Mouse (Mus musculus) lung, embryonic 15.5 days (tissue): Measurements from ENCODE around the gene Sphk1. TPM values are rescaled to one million over a fixed set of nuclear protein-coding genes. Genes with fewer than 3 reads are reported as not detected.

Source experiments
- ATAC-seq: fragments of 200-750 bp; cut with Nextera tagmentation; 2 replicates; pipeline ENCODE4 v1.8.0; 2017; ENCODE audit warnings: moderate number of reproducible peaks, borderline replicate concordance; ENCODE audit not compliant: low FRiP score, low TSS enrichment; ENCODE audit errors: extremely low read depth
- H3K27ac ChIP-seq: fragments of 300-500 bp; sonication (generic); 2 replicates; pipeline ENCODE4 v1.5.1; 2015; ENCODE audit warnings: moderate library complexity, mild to moderate bottlenecking, inconsistent platforms
- H3K27me3 ChIP-seq: fragments of 300-500 bp; sonication (generic); 2 replicates; pipeline ENCODE4 v1.6.1; 2015; ENCODE audit warnings: inconsistent platforms
- H3K36me3 ChIP-seq: fragments of 300-500 bp; sonication (generic); 2 replicates; pipeline ENCODE4 v1.6.1; 2015; ENCODE audit warnings: inconsistent platforms
- H3K4me1 ChIP-seq: fragments of 300-500 bp; sonication (generic); 2 replicates; pipeline ENCODE4 v1.6.1; 2015; ENCODE audit warnings: inconsistent platforms
- H3K4me2 ChIP-seq: fragments of 300-500 bp; sonication (generic); 2 replicates; pipeline ENCODE4 v1.6.1; 2015; ENCODE audit warnings: inconsistent platforms, mild to moderate bottlenecking, moderate library complexity
- H3K4me3 ChIP-seq: fragments of 300-500 bp; sonication (generic); 2 replicates; pipeline ENCODE4 v1.5.1; 2015; ENCODE audit warnings: mild to moderate bottlenecking, inconsistent platforms
- H3K9ac ChIP-seq: fragments of 300-500 bp; sonication (generic); 2 replicates; pipeline ENCODE4 v1.6.1; 2015; ENCODE audit warnings: inconsistent platforms
- H3K9me3 ChIP-seq: fragments of 300-500 bp; sonication (generic); 2 replicates; pipeline ENCODE4 v1.6.1; 2016; ENCODE audit warnings: inconsistent platforms
- WGBS: fragments of 180-500 bp; shearing (Covaris S2); methylation state at CpG from one replicate; pipeline ENCODE4 v1.1.7; 2015; 5-methylcytosine and 5-hydroxymethylcytosine counted together
- polyA plus RNA-seq: library from polyadenylated mRNA; unstranded; fragments of >200 nt; fragmentation: Nextera tagmentation; extraction: Ambion mirVana; gene quantifications from 2 replicates; pipeline ENCODE4 v1.2.1, GENCODE M21; 2015

The Sphk1 gene
- polyA plus RNA-seq, 1 experiment from 2014 or later: 6.9 TPM

DNA sequence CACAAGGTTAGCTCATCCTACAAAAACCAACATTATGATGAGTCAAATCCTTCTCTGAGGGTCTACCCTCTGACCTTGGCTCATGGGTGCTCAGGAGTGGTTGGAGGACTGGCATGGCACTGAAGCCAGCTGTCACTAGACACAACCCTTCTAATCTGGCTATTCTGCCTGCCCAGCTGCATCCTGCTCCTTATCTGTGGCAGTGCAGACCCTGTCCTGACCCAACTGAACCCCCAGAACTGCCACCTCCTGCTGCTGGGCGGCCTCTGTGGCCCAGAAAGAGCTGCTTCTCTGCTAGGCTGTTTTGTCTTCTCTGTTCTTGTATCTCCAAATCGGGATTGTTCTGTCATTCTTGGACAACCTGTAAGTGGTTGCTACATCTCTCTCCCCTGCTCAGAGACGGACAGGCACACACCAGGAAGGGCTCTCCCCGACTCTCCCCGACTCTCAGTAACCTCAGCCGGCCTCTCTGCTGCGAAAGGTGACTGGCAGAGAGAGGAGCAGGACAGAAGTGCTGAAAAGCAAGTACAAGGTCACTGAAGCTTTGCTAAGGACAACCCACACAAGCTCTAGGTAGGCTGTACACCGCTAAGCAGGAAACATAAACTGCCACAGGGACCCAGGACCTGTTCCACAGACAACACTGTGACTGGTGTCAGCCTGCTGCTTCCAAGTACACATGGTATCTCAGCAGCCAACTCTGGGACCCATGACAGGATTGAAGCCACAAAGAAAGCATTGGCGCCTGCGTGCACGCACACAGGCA is 18.7 kb downstream of the Sphk1 start:
- H3K27ac ChIP-seq: no peak overlapping the region
- peaks cover 34% of the 10 kb centered on the region for H3K4me1 ChIP-seq
- no peak overlapping the region for H3K9ac ChIP-seq

DNA sequence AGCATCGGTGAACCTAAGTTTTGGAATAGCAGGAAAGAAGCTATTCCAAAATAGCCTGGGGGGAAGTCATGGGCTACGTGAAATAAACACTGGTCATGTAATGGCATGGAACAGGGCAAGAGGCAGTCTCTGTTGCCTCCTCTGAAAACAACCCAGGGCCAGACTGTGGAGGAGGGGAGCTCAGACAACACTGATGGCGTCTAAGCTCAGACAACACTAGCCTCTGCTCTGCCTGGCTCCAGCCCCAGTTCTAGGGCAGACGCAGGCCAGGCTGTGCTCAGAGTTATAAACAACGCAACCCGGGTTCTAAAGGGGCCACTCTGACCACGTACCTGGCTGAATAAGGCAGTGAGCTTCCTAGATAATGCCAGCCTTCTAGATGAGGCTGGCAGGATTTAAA is 20.0 kb downstream of the Sphk1 start:
- H3K27ac ChIP-seq: peak overlapping the region; percentile 79
- WGBS: 37% methylated on average over 7 of the region's 7 CpGs
- H3K36me3 ChIP-seq: peaks cover 10% of the 10 kb centered on the region
- H3K4me2 ChIP-seq: peak overlapping the region; percentile 11; the same call in 1 of the 2 replicates
- H3K4me1 ChIP-seq: peaks cover 42% of the 10 kb centered on the region
- no peaks in the 10 kb centered on the region for H3K9me3 ChIP-seq
- no peak overlapping the region for H3K4me3 ChIP-seq
- ATAC-seq: peak; percentile 71; the same call in 1 of the 2 replicates
- no peak overlapping the region for H3K9ac ChIP-seq
- H3K27me3 ChIP-seq: no peaks in the 10 kb centered on the region

More for the DNA sequence above, 18.7 kb downstream of the Sphk1 start:
- WGBS: 77% methylated on average over 11 of the region's 11 CpGs
- no peak for ATAC-seq
- Histone ChIP-seq H3K36me3 (peaks cover 22% of the 10 kb centered on the region), H3K9me3 (no peaks in the 10 kb centered on the region), H3K4me3 (no peak overlapping the region), H3K4me2 (no peak overlapping the region), H3K27me3 (no peaks in the 10 kb centered on the region)

DNA sequence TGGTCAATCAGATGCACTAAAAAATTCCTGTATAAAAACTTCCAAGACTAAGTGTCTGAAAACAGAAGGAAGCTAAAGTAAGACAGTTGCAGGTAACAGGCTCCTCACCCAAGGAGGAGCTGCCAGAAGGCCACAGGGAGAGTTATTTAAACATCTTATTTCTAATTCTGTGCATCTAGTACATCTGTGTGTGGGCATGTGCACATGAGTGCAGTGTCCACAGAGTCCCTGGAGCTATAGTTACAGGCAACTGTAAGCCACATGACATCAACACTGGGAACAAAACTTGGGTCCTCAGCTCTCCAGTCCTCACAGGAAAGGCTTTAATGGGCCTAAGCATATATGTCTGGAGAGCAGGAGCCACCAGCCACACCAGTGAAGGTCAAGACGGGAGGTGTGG is 21.5 kb downstream of the Sphk1 start:
- Histone ChIP-seq H3K9ac (no peak overlapping the region), H3K9me3 (no peaks in the 10 kb centered on the region), H3K27me3 (no peaks in the 10 kb centered on the region), H3K4me1 (peaks cover 48% of the 10 kb centered on the region), H3K4me2 (no peak overlapping the region), H3K27ac (no peak overlapping the region), H3K36me3 (no peaks in the 10 kb centered on the region), H3K4me3 (no peak overlapping the region)
- 78% methylated on average over 1 of the region's 1 CpGs for WGBS
- ATAC-seq: no peak

DNA sequence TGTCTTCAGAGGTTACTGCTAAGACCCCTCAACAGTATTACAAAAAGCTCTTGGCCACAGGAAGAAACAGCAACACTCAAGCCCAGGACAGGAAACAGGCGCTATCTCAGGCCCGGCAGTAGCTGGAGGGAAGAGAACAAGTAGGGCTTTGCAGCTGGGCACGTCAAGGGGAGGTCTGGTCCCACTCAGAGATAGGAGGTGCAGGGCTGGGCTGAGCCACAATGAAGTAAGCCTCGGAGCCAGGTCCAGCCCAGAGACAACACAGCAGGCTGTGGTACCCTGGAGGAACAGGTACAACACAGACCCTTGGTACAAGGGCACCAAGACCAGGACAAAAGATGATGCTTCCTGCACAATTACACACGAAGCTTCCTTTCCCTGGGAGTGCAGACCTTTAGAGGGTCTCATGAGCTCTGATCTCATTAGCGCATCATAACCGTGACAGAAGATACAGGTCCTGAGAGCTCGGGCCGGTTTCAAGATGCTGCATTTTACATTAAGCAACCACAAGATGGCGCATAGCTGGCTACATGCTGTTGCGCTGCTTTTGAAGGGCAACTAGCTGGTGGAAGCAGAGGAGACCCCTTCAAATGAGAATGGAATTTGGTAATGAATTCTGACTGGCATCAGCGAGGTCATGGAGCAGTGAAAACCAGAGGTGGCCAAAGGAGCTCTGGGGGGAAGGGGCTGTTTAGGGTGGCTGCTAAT is 23.6 kb downstream of the Sphk1 start:
- Histone ChIP-seq H3K4me2 (no peak overlapping the region), H3K9ac (no peak overlapping the region), H3K9me3 (no peaks in the 10 kb centered on the region), H3K27ac (no peak overlapping the region), H3K36me3 (no peaks in the 10 kb centered on the region), H3K4me1 (peaks cover 46% of the 10 kb centered on the region), H3K4me3 (no peak overlapping the region), H3K27me3 (no peaks in the 10 kb centered on the region)
- WGBS: 31% methylated on average over 12 of the region's 12 CpGs
- no peak for ATAC-seq

DNA sequence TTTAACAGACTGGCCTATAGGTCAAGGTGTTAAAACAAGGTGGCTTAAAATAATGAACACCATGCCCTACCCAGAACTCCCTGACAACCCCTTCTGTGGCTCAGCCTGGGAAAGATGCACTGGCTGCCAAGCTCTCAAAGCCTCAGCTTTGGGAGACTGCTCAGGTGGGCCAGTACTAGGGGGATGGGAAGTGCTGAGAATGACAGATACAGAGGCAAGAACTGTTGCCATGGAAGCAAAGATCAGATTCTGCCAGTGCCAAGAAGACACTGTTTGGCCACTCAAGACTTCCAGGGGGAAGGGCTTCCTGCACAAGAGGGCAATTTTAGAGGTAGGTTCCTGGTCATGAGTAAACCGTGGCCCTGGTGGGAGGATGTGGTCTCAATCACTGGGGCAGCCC is 24.8 kb downstream of the Sphk1 start:
- no peaks in the 10 kb centered on the region for H3K27me3 ChIP-seq
- no peaks in the 10 kb centered on the region for H3K36me3 ChIP-seq
- 29% methylated on average over 1 of the region's 1 CpGs for WGBS
- H3K9ac ChIP-seq: no peak overlapping the region
- no peak overlapping the region for H3K4me2 ChIP-seq
- no peak overlapping the region for H3K27ac ChIP-seq
- ATAC-seq: no peak
- peaks cover 36% of the 10 kb centered on the region for H3K4me1 ChIP-seq
- no peaks in the 10 kb centered on the region for H3K9me3 ChIP-seq
- H3K4me3 ChIP-seq: no peak overlapping the region

DNA sequence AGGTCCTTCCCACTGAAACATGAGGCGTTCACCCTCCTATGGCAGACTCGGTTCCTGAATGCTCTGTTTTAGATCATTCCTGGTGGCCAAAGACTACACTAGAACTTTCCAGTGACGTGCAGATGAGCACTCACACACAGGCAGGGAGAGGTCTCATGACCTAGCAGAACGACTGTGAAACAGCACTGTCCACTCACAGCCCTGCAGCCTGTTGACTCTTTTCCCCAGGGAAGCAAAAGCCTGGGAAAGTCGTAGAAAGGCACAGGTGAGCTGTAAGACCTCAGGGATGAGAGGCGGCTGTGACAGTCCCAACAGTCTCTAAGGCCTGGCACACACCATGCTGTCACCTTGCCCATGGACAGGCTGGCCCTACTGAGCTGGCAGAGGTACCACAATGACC is 25.6 kb downstream of the Sphk1 start:
- H3K27ac ChIP-seq: no peak overlapping the region
- H3K27me3 ChIP-seq: no peaks in the 10 kb centered on the region
- H3K9me3 ChIP-seq: no peaks in the 10 kb centered on the region
- 41% methylated on average over 6 of the region's 6 CpGs for WGBS
- no peak for ATAC-seq
- H3K9ac ChIP-seq: no peak overlapping the region
- no peak overlapping the region for H3K4me3 ChIP-seq
- peaks cover 29% of the 10 kb centered on the region for H3K4me1 ChIP-seq
- H3K4me2 ChIP-seq: no peak overlapping the region
- no peaks in the 10 kb centered on the region for H3K36me3 ChIP-seq

DNA sequence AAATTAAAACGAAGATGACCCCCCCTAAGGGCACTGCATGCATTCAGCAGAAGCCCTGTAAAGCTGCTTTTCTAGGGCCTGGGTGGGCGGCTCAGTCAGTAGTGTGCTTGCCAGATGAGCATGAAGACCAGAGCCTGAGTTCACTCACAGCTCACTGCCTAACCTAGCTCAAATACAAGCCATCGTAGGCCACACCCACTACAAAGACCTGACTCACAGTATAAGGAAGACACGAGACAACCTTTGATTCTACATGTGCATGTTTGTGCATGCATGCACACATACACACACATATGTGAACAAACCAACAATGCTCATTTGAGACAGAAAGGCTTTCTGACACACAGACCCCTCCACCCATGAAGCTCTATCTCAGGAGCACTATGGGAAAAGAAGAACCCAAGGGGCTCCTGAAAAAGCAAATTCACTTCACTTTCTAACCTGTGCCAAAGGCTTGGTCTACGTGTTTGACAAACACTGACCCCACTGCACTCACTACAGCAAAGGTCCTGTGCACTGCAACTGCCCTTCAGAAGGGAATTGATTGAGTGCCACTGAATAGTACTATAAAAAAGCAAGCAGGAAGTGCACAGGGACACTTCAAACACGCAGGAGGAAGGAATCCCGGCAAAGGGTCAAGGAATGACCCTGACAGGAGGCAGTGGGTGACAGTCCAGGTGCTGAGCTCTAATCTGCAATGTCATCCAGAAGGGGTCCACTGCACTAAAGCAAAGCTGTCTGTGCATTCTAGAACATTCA is 34.7 kb downstream of the Sphk1 start:
- Histone ChIP-seq H3K36me3 (no peaks in the 10 kb centered on the region), H3K9me3 (no peaks in the 10 kb centered on the region), H3K27me3 (no peaks in the 10 kb centered on the region), H3K9ac (no peak overlapping the region), H3K4me1 (peaks cover 5% of the 10 kb centered on the region; the same call in 1 of the 2 replicates), H3K4me2 (no peak overlapping the region), H3K4me3 (no peak overlapping the region), H3K27ac (no peak overlapping the region)
- 48% methylated on average over 7 of the region's 7 CpGs for WGBS
- no peak for ATAC-seq

DNA sequence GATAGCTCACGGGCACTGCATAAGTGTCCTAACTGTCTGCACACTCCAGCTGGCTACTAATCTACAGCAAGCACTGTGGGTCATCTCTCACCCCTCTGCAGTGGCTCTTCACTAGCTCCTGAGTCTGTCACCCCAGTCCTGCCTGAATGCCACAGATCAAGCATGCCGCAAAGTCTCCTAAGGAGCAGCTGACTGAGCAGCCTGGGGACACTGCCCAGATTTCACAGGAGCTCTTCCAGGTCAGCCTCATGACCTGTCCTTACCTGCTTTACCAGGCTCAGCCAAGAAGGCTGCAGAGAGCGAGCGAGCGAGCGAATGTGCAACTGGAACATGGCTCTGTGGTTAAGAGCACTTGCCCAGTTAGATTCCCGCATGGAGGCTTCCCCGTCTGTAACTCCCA is 36.8 kb downstream of the Sphk1 start:
- Histone ChIP-seq H3K4me1 (peaks cover 5% of the 10 kb centered on the region; the same call in 1 of the 2 replicates), H3K27me3 (no peaks in the 10 kb centered on the region), H3K9ac (no peak overlapping the region), H3K4me3 (no peak overlapping the region), H3K9me3 (no peaks in the 10 kb centered on the region), H3K4me2 (no peak overlapping the region), H3K27ac (no peak overlapping the region), H3K36me3 (no peaks in the 10 kb centered on the region)
- no peak for ATAC-seq
- WGBS: 80% methylated on average over 8 of the region's 8 CpGs

DNA sequence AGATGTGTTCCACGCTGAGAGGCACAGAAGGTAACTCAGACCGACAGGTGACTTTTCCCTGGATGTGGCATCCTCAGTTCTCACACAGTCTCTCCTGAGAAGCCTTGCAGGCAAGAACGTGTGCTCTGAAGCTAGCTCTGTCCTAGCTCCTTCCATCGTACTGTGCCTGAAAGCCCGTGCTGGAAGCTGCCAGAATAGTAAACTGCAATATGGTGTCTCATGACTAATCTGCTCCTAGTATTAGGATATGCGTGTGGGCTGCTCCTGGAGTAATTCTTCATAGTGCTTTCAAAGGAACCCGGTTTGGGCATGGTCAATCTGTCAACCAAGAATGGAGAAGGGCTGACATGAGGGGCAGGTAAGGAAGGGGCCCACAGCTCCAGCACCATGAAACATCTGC is 40.1 kb downstream of the Sphk1 start:
- Histone ChIP-seq H3K27ac (no peak overlapping the region), H3K27me3 (no peaks in the 10 kb centered on the region), H3K4me1 (peaks cover 16% of the 10 kb centered on the region; the same call in 1 of the 2 replicates), H3K4me3 (no peak overlapping the region), H3K9ac (no peak overlapping the region), H3K36me3 (no peaks in the 10 kb centered on the region), H3K4me2 (no peak overlapping the region), H3K9me3 (no peaks in the 10 kb centered on the region)
- no peak for ATAC-seq
- WGBS: 73% methylated on average over 7 of the region's 7 CpGs

DNA sequence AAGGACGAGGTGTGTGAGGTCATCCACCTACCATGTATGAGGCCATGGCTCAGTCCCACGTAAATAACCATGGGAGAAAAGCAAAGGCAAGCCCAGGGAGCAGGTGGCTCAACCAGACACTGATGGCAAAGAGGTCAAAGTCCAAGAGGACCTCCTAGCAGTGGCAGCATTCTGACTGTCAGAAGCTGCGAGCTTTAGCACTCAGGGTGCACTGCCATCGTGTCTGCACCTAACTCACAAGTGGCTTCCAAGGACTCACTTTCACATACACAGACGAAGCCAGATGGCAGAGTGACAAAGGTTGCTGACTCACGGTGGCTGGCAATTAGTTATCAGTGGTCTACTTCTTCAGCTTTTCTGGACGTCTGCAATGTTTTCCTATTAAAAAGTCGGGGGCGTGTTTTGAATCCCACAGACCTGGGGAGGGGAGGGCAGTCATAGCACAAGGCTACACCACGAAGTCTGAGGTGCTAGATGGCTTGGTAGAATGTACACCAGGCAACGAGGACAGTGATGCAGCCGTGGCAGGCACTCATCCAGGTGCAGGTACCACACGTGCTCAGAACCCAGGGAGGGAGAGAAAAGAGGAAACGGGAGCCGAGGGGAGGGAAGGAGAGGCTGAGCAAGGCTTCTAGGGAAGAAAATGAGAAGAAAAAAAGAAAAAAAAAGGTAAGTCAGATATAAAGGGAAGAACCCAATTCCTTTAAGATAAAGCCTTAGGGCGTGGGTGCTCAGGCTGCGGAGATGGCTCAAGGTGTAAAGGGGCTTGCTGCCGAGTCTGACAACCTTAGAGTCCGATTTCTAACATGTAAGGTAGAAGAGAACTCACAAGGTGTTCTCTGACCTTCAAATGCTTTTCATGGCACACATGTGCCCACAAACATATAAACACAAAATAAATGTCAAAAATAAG is 41.3 kb downstream of the Sphk1 start:
- Histone ChIP-seq H3K4me1 (peaks cover 15% of the 10 kb centered on the region; the same call in 1 of the 2 replicates), H3K27ac (no peak overlapping the region), H3K4me2 (no peak overlapping the region), H3K9ac (no peak overlapping the region), H3K36me3 (no peaks in the 10 kb centered on the region), H3K4me3 (no peak overlapping the region), H3K9me3 (no peaks in the 10 kb centered on the region), H3K27me3 (no peaks in the 10 kb centered on the region)
- 68% methylated on average over 19 of the region's 19 CpGs for WGBS
- no peak for ATAC-seq
